Mouse (Mus musculus) adrenal gland, postnatal 4 days (tissue): ENCODE results near the gene Shc3. TPM values are rescaled to one million over a fixed set of nuclear protein-coding genes. Genes with fewer than 3 reads are reported as not detected.

Experiments used
- DNase-seq, 2 experiments: peaks; one replicate each; pipeline ENCODE4 v3.0.0; 2021 to 2022; ENCODE audit warnings: low spot score in 2 of 2, mixed read lengths in 2 of 2
- long read RNA-seq, 2 experiments: library from polyadenylated mRNA; stranded (forward); transcript quantifications; one replicate each; pipeline ENCODE4 v2.0.0; 2021
- total RNA-seq, 2 experiments: library from RNA; stranded (reverse); gene quantifications; 2 replicates each; pipeline ENCODE4 v1.2.3; 2021

The Shc3 gene
- total RNA-seq = 1 to 10 TPM; 3.1 to 4.0 TPM
- long read RNA-seq, experiment 1 = 0 reads
- long read RNA-seq, experiment 2, partial matches to known transcripts = 0 of 1 reads
- long read RNA-seq, experiment 2, other reads (novel, unspliced or antisense) = 0 of 1 reads

DNA sequence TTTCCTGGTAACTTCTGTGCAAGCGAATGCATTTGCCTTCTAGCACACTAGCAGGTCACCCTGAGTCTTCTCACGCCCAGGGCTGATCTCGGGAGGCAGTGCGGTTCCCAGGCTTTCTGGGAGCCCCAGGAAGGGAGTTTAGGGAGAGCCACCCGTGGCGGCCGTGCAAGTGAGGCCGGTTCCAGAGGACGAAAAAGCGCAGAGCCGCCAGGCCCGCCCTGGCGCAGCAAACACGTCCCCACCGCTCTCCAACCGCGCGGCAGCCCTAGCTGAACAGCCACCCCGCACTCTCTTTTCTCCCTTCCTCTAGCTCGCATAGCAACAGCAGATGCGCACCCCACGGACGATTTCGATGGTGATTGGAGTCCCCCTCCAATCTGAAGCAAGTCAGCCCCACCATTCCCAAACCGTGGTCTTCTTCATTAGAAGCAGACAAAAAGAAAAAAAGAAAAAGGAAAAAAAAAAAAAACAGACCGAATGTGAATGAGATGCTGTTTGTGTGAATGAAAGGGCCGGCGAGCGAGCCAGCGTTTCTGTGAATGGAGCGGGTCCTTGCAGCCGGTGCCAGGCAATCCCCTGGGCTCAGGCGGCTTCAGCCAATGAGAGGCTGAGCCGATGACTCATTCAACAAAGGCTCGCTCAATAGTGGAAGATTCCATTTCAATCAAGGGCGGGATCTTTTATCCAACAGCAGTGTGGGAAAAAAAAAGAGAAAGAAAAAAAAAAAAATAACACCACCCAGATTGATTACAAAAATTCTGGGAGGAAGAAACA lies at the start of gene Shc3:
Gene Shc3, minus strand, starts transcription at position 509 of the 774 bp plus-strand sequence.
- peak in 1 of 2 experiments; percentile 47 for DNase-seq

DNA sequence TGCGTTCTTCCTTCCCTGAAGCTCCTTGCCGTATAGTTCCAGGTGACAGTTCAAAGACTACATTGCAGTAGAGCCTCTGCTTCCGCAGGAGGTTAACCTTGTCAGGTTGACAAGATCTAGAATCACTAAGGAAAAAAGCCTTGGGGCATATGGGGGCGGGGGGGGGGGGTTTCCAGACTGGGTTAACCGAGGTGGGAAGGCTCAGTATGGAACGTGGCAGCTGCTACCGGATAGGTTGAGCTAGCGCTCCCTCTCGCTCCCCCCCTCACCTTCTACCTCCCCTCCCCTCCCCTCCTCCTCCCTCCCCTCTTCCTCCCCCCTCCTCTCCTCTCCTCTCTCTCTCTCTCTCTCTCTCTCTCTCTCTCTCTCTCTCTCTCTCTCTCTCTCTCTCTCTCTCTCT lies 49.4 kb upstream of the Shc3 start:
- no peak for DNase-seq

DNA sequence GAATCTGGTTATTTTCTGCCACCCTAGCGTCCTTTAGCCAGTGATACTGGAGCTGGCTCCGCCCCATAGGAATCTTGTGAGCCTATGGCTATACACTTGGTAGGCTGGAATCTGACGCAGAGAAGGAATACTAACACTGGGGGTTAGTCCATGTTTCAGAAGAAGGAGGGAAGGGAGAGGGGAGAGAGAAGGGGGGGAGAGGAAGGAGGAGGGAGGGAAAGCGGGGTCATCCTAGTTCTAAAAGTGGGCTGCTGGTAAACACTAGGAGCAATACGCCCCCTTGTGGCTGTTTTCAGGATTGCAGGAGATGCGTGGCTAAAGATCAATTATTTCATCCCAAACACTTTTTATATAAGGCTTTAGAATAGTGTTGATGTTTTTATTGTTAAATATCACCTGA lies 48.6 kb upstream of the Shc3 start:
- no peak for DNase-seq

DNA sequence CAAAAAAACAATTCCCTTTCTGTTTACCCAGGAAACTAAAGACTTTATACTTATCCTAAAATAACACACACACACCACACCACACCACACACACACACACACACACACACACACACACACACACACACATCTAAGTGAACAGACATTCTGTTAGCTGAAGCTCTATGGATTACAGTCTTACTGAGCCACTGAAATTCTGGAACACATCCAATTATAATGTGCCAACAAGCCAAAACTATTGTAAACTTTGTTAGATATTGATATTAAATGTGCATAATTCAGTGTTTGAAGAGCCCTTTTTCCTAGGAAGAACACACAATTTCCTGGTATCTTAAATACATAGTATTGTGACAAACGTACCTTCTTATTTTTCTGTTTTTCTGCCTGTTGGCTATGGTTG lies 48.1 kb upstream of the Shc3 start:
- no peak for DNase-seq

DNA sequence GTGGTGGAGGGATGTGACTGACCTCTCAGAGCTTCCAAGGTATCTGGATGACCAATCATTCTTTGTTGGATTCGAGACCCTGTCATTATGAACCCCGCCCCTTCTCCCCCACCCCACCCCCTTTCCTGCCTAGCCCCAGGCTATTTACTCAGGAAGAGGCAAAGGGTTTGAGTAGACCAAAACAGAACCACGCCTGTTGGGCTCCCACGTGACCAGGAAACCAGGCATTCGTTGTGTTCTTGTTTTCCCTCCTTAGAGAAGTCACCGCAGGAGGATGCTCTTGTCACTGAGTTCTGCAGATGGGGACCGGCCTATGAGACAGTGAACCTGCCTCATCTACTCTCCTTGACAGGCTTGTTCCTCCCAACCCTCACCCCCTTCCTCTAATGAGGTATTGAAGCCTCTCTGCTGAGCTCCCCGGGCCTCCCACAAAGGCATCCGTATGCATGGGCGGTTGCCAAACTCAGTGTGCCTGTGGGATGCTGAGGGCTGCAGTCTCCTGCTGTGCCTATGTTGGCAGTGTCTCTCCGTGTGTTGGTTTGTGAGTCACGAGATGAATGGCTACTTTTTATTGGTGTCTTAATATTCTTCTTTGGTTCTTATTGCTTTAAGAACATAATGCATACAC lies 47.3 kb upstream of the Shc3 start:
- DNase-seq = no peak

DNA sequence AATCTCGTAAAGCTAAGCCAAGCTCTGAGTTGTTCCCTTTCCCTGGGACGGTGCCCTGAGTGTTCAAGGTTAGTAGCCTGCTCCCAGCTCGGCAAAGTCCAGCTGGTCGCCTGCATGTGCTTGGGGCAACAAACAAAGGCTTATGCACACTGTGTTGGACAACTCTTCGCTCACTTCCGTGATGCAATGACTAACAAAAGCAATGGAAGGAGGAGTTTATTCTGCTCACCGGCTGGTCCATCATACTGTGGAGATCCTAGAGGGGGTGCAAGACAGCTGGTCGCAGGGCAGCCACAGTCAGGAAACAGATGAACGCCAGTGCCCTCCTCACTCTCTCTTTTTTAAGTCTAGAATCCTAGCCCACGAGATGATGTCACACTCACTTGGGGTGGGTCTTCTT lies 46.6 kb upstream of the Shc3 start:
- DNase-seq = no peak

DNA sequence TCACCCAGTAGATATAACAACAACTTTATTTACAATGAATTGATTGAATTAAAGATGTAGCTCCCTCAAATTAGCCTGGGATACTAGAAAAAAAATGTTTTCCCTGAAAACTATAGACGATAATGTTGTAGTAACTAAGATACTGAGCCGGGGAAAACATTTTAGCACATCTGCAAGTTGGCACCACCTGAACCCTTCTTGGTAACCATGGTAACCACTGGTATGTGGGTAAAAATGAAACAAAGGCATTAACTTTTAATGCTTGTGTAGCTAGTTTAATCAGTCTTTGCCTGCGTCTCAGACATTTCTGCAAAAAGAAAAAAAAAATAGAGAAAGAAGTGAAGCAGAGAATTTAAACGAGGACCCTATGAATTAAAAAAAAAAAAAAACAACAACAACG lies 42.3 kb upstream of the Shc3 start:
- no peak for DNase-seq

DNA sequence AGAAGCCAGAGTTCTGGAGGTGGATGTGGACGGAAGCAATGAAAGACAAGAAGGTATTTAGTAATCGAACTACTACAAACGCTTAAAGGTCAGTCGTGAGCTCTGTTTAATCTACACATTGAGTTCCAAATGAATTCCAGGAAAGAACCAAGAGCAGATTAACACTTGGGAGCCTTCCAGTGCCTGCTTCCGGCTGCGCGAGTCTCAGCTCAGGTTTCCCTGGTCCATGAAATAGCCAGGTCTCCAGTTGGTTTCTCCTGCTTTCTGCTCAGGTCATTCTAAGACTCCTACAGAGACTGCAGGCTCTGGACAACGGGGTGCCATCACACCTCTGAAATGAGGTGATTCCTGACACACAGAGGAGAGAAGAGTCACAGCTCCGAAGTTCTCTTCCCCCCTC lies 41.8 kb upstream of the Shc3 start:
- no peak for DNase-seq

DNA sequence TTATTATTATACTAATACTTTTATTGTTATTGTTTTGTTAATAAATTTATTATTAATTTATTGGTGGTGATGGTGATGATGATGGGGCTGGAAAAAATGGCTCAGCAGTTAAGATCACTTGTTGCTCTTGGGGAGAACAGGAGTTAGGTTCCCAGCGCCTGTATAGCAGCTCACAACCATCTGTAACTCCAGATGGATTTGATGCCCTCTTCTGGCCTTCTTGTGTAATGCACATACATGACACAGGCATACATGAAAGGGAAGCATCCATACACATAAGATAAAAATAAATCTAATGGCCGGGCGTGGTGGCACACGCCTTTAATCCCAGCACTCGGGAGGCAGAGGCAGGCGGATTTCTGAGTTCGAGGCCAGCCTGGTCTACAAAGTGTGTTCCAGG lies 40.0 kb upstream of the Shc3 start:
- DNase-seq = no peak

DNA sequence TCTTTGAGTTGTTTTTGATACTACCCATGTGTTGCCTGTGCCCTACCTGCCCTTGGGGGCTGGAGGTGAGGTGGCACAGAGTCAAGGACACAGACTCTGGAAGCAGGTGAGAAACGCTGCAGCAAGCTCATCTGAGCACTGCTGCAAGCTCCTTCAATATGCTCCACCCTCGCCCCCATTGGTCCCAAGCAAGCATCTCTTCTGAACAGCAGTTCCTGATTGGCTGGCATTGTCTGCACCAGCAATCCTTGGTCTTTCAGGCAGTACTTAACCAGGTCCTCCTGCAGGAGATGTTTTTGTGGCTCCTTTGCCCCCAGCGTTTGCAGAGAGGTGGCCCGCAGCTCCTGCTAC lies 34.6 kb upstream of the Shc3 start:
- no peak for DNase-seq

DNA sequence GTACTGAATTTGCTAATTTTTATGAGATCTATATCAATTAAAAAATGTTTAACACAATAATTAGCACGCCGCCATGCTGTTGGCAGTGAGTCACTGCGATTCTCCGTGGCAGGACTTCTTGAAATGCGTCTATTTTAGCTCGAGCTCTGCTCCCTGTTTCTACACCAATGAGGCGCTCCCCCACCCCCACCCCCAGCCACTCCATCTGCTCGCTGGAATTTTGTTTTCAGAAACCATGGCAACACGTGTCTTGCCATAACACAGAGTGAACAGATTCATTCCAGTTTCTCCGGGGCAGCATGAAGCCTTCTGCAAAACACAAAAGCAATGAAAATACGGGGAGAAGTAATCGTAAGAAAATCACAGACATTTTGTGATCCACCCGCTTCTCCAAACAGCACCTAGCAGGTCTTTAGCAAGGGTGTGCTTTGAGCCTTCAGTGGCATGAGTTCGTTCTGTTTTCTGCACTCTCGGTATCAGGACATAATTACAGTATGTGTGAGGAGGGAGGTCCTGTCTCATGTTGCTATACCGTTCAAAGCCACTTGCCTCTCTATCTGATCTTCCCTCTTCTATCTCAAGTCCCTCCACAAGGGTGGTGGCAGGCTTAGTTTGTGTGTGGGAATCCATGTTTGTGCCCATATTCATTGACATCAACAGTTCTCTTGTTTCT lies 34.1 kb upstream of the Shc3 start:
- DNase-seq = no peak

DNA sequence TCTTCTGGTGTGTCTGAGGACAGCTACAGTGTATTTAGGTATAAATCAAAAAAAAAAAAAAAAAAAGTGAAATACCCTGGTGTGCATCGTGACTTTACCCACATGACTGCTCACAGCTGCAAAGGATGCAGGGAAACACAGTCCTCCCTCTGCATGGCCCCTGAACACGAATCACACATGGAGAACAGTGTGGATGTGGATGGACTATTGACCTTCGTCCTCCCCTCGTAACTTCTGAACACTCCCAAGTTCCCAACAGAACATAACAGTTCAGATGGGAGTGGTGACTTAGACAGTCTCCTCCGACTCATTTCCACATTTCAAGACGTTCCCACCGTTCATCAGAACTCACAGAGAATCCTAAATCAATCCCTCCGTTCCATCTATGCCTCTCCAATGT lies 33.5 kb upstream of the Shc3 start:
- no peak for DNase-seq

DNA sequence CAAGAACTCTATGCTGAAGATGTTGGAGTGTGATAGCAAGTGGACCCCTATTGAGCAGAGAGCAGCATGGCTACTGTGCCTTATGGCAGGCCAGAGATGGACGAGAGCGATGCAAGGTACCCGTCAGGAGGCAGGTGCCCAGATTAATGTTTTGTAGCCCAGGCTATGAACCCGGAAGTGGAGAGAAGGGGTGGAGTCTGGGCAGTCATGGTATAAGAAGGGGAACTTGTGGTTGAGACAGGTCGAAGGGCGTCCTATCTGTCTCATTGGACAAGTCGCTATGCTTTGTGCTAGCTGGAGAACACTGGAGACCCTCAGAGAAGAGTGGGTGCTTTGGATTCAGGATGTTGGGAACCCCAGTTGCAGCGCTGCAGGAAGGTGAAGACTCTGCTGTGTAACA lies 30.9 kb upstream of the Shc3 start:
- DNase-seq = no peak

DNA sequence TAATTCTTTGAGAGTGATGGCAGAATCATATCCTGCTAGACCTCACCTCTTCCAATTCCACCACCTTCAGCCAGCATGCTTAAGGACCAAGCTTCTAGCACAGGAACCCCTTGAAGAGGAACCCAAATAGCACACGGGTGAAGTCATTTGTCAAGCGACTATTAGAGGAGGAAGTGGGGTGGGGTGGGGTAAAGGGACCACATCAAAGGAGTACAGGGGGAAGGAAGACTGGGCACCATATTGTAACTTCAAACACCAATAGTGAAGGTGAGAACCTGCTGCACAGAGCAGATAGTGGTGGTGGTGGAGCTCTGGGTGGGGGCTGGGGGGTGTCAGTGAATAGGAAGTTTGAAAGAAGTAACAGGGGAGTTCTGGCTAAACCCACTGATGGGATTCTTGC lies 28.8 kb upstream of the Shc3 start:
- DNase-seq = no peak

DNA sequence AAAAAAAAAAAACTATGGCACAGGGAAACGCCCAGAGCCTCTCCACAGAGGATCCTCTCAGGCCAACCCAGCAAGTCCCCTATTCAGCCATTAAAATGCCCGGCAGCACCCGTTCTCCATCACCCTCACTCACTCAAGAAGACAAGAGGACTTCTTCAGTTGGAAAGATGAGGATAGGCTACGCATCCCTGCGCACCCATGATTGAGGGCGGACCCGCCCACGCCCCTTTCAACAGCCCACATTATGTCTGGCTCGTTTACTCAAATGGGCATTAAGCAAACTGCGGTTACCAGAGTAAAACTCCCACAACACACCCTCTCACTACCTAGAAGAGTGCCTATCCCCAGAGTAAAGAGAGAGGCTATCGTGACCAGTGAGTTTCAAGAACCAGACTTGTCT lies 26.2 kb upstream of the Shc3 start:
- DNase-seq = no peak

DNA sequence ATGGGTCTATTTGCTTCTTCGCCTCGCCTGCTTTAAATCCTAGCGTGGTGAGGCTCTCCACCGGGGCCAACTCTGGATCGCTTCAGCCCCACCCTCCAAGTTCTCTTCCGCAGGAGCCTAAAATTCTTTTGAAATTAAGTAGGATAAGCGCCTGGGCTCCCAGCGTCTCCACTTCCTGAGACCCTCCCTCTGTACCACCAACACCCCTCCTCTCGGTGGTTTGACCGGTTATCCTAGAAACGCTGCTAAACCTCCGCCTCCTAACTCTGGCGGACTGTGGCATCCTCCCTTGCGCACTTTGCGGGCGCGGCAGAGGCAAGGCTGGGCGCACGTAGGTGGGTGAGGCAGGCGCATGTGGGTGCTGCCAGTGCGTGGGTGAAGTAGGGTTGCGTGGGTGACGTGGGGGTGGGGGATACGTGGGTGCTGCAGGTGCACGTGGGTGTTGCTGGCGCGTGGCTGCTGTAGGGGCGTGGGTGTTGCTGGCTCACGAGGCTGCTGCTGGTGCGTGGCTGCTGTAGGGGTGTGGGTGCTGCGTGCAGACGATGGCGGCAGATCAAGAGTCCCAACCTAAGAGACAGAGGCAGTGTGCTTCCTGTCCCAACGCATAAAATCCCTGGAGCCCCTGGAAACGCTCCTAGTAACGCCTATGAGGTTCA lies 25.6 kb upstream of the Shc3 start:
- no peak for DNase-seq

DNA sequence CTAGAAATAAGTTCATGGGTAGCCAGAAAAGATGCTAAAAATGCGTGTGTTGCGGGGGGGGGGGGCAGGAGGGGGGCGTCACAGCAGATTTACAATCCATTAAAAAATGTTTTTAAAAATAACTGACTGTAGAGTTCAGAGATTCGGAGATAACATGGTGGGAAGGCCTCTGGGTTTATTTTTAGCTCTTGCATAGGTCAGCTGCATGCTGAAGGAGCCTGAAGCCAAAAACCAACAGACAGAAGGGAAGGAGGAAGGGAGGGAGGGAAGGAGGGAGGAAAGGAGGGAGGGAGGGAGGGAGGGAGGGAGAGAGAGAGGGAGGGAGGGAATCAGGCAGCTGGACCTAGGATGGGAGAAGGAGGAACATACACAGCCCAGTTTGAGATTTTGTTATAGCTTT lies 18.8 kb upstream of the Shc3 start:
- no peak for DNase-seq

DNA sequence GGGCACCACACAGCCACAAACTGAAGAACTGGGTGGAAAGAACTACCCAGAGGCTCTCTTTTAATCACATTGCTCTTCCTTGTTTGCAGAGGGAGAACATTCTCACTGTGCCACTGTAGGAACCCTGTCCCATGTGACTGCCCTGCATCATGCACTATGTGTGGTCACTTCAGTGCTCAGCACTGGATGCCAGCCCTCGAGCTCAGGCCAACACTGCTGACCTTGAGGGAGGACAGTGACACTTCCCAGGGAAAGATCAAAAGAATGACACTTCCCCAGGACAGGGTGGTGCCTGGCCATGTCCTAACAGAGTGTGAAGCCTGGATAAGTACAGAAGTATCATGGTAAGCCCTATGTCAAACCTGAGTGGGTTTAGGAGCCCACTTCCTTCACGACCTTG lies 13.0 kb upstream of the Shc3 start:
- DNase-seq = no peak

DNA sequence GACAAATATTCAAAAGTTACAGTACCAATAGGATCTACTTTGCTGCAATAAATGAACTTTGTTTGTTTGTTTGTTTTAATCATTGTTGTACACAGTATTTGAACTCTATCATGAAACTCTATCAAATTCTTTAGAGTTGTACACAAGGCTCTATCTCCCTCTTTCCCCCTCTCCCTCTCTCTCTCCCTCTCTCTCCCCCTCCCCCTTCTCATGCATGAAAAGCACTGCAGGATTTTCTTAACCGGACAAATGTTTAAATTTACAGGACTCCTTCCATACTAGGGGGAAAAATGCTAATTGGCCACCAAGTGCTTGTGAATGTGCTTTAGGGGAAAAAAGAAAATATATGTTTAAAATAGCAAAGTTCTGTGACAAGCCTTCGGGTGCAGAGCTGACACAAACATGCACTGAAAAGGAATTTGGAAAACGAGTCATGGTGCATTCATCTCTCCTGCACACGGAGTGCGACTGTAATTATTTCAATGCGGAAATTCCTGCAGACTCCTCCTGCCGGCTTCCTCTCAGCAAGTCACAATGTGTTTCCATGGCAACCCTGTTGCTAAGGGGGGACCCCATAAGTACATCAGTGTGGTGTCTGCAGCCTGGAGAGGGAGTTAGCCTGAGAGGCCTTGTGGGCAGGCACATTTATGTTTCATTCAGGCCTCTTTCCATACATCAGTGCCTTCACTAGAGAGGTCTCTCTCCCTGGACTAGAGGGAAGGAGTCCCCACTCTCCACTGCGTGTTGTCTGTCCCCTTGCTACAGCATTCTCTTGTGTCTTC lies 11.2 kb upstream of the Shc3 start:
- no peak for DNase-seq

DNA sequence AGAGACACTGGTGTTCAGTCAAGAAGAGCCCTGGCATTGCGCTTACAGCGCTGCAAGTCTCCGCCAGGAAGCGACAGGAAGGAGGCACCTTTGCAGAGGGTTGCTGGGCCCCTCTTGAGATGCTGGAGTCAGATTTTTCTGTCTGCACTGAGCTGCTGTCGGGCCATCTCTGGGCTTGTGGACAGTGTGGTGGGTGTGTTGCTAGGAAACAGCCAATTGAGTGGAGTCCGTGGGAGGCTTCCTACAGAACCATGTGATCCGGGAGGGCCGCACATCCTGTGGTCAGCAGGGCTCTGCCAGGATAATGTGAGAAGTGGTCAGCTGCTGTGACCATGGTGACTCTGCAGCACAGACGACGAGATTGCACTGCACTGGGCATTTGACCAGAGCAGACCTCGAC lies 4.6 kb upstream of the Shc3 start:
- DNase-seq = no peak

DNA sequence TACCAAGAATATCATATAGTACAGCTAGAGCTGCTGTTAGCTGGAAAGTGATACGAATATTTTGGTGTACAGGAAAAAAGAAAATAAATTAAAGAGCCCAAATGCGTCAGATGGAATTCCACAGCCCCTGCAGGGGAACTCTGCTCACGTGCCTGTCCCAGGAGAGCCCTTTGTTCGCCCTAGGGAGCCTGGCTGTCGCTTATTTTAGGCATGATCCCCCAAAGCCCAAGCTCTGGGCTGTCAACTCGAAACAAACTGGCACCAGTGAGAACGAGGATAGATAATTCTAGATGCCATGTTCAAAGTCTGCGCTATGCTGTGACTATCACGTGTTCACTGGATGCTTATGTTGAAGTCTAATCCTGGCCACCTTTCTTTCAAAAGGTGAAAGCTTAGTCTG lies 892 bp upstream of the Shc3 start:
- no peak for DNase-seq
